Mouse (Mus musculus) MEL (cell line): ENCODE data around the gene Cdk16.

Source experiments
- BHLHE40 ChIP-seq: IDR thresholded peaks from 2 replicates; pipeline ENCODE4 v1.6.1; 2012; ENCODE audit warnings: low read depth, mild to moderate bottlenecking, inconsistent platforms, low read length, improper control_type of control experiment, borderline replicate concordance
- CTCF ChIP-seq, 3 experiments: IDR thresholded peaks in 2 of 3; conservative IDR thresholded peaks in 1 of 3; 2 replicates each; pipeline ENCODE4 v1.5.1; 2011 to 2012; ENCODE audit warnings: low read length in 3 of 3, low read depth in 2 of 3, mild to moderate bottlenecking in 2 of 3, improper control_type of control experiment in 1 of 3, inconsistent platforms in 1 of 3, mixed read lengths in 1 of 3, moderate library complexity in 1 of 3; ENCODE audit not compliant: control insufficient read depth in 1 of 3, insufficient read depth in 1 of 3, poor library complexity in 1 of 3, severe bottlenecking in 1 of 3
- ELF1 ChIP-seq: IDR thresholded peaks from 2 replicates; pipeline ENCODE4 v1.6.1; 2014; ENCODE audit warnings: low read depth, mild to moderate bottlenecking, inconsistent platforms, low read length, improper control_type of control experiment, moderate library complexity
- EP300 ChIP-seq, 2 experiments: IDR thresholded peaks; 2 replicates each; pipeline ENCODE4 v1.6.1; 2011; ENCODE audit warnings: improper control_type of control experiment in 2 of 2, low read length in 2 of 2, low read depth in 1 of 2, mild to moderate bottlenecking in 1 of 2
- GATA1 ChIP-seq: IDR thresholded peaks from 2 replicates; pipeline ENCODE4 v1.6.1; 2011; ENCODE audit warnings: low read depth, low read length, improper control_type of control experiment
- KAT2A ChIP-seq: conservative IDR thresholded peaks from 2 replicates; pipeline ENCODE4 v1.6.1; 2012; ENCODE audit warnings: low read depth, low read length, improper control_type of control experiment, inconsistent platforms
- POLR2A ChIP-seq, 2 experiments: IDR thresholded peaks; 2 replicates each; pipeline ENCODE4 v1.6.1; 2011 to 2012; ENCODE audit warnings: low read length in 2 of 2, mild to moderate bottlenecking in 2 of 2, control low read depth in 1 of 2, improper control_type of control experiment in 1 of 2, low read depth in 1 of 2, moderate library complexity in 1 of 2; ENCODE audit not compliant: control insufficient read depth in 1 of 2, insufficient read depth in 1 of 2, poor library complexity in 1 of 2
- TCF12 ChIP-seq: IDR thresholded peaks from 2 replicates; pipeline ENCODE4 v1.6.1; 2014; ENCODE audit warnings: low read depth, mild to moderate bottlenecking, inconsistent platforms, low read length, improper control_type of control experiment, moderate library complexity
- UBTF ChIP-seq: IDR thresholded peaks from 2 replicates; pipeline ENCODE4 v1.6.1; 2012; ENCODE audit warnings: low read depth, mild to moderate bottlenecking, inconsistent platforms, low read length, improper control_type of control experiment, moderate library complexity, borderline replicate concordance; ENCODE audit not compliant: insufficient read depth
- USF2 ChIP-seq, 2 experiments: IDR thresholded peaks; 2 replicates each; pipeline ENCODE4 v1.6.1; 2011 to 2012; ENCODE audit warnings: improper control_type of control experiment in 2 of 2, low read length in 2 of 2, borderline replicate concordance in 1 of 2, inconsistent platforms in 1 of 2, low read depth in 1 of 2, mild to moderate bottlenecking in 1 of 2; ENCODE audit not compliant: insufficient read depth in 1 of 2
- ZKSCAN1 ChIP-seq: IDR thresholded peaks from 2 replicates; pipeline ENCODE4 v1.6.1; 2012; ENCODE audit warnings: low read depth, mild to moderate bottlenecking, inconsistent platforms, low read length, improper control_type of control experiment, moderate library complexity

DNA sequence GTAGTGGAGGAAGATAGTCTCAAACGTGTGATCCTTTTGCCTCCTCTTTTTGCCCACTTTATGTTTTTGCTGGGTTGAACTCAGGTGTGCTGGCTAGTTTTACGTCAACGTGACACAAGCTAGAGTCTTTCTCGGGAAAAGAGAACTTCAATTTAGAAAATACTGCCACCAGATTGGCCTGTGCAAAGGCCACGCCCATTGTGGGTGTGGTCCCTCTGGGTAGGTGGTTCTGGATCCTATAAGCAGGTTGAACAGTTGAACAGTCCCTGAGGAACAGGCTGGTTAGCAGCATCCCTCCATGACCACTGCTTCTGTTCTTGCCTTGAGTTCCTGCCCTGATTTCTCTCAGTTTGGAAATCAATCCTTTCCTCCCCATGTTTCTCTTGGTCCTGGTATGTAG, 40.9 kb downstream of the Cdk16 start:
- TF ChIP-seq EP300 (IDR thresholded peaks at IDR 0.05; ENCODE audit: low read depth in 1 of 2, low read length in 2 of 2) (no peak), KAT2A (no peak), GATA1 (no peak), CTCF (IDR thresholded peaks at IDR 0.05 in 2 of 3, conservative IDR thresholded peaks at IDR 0.05 in 1 of 3; ENCODE audit: control insufficient read depth in 1 of 3, insufficient read depth in 1 of 3, low read depth in 2 of 3, low read length in 3 of 3, poor library complexity in 1 of 3, severe bottlenecking in 1 of 3) (no peak), POLR2A (IDR thresholded peaks at IDR 0.05; ENCODE audit: control insufficient read depth in 1 of 2, insufficient read depth in 1 of 2, low read depth in 1 of 2, low read length in 2 of 2, poor library complexity in 1 of 2) (no peak), BHLHE40 (no peak), USF2 (IDR thresholded peaks at IDR 0.05; ENCODE audit: borderline replicate concordance in 1 of 2, insufficient read depth in 1 of 2, low read depth in 1 of 2, low read length in 2 of 2) (no peak), UBTF (no peak), TCF12 (no peak), ELF1 (no peak), ZKSCAN1 (no peak)
